Mouse (Mus musculus) MEL (cell line): ENCODE data around the gene Vmn1r6. TPM values are rescaled to one million over a fixed set of nuclear protein-coding genes. Genes with fewer than 3 reads are reported as not detected.

Source experiments
- DNase-seq: peaks from one replicate; pipeline ENCODE4 v3.0.0; 2011; ENCODE audit warnings: low read depth, low spot score
- H3K27ac ChIP-seq: 2 replicates; pipeline ENCODE4 v1.5.1; 2012; ENCODE audit warnings: low read depth, mild to moderate bottlenecking, control low read depth, low read length, moderate library complexity; ENCODE audit not compliant: control insufficient read depth
- H3K27me3 ChIP-seq, 2 experiments: fragments of 150-350 bp in 1 of 2; sonication (generic) in 1 of 2; 2 replicates each; pipeline ENCODE4 v1.6.1; 2012; ENCODE audit warnings: low read length in 2 of 2, mild to moderate bottlenecking in 2 of 2, improper control_type of control experiment in 1 of 2, moderate library complexity in 1 of 2; ENCODE audit not compliant: insufficient read depth in 2 of 2, control insufficient read depth in 1 of 2
- H3K36me3 ChIP-seq, 2 experiments: 2 replicates each; pipeline ENCODE4 v1.6.1; 2012 to 2014; ENCODE audit warnings: low read length in 2 of 2, improper control_type of control experiment in 1 of 2, inconsistent platforms in 1 of 2, mild to moderate bottlenecking in 1 of 2; ENCODE audit not compliant: insufficient read depth in 2 of 2, control insufficient read depth in 1 of 2
- H3K4me1 ChIP-seq, 2 experiments: fragments of 150-350 bp in 1 of 2; sonication (generic) in 1 of 2; 2 replicates each; pipeline ENCODE4 v1.6.1; 2012; ENCODE audit warnings: low read length in 2 of 2, improper control_type of control experiment in 1 of 2, mild to moderate bottlenecking in 1 of 2; ENCODE audit not compliant: insufficient read depth in 2 of 2, control insufficient read depth in 1 of 2
- H3K4me3 ChIP-seq, 2 experiments: fragments of 150-350 bp in 1 of 2; sonication (generic) in 1 of 2; 2 replicates each; pipeline ENCODE4 v1.5.1; 2012; ENCODE audit warnings: low read depth in 2 of 2, low read length in 2 of 2, mild to moderate bottlenecking in 2 of 2, moderate library complexity in 2 of 2, control low read depth in 1 of 2, improper control_type of control experiment in 1 of 2; ENCODE audit not compliant: control insufficient read depth in 1 of 2, insufficient read depth in 1 of 2
- H3K79me2 ChIP-seq: 2 replicates; pipeline ENCODE4 v1.6.1; 2012; ENCODE audit warnings: mild to moderate bottlenecking, low read length, moderate library complexity; ENCODE audit not compliant: control insufficient read depth, poor library complexity, insufficient read depth
- H3K9ac ChIP-seq: 2 replicates; pipeline ENCODE4 v1.6.1; 2012; ENCODE audit warnings: low read depth, mild to moderate bottlenecking, control low read depth, low read length, moderate library complexity; ENCODE audit not compliant: control insufficient read depth, poor library complexity, severe bottlenecking
- H3K9me3 ChIP-seq: fragments of 150-350 bp; sonication (generic); replicated peaks from 2 replicates; pipeline ENCODE4 v1.6.1; 2012; ENCODE audit warnings: mild to moderate bottlenecking, low read length, improper control_type of control experiment, moderate library complexity; ENCODE audit not compliant: insufficient read depth
- HCFC1 ChIP-seq: IDR thresholded peaks from 2 replicates; pipeline ENCODE4 v1.6.1; 2012; ENCODE audit warnings: low read depth, mild to moderate bottlenecking, inconsistent platforms, low read length, improper control_type of control experiment, moderate library complexity
- MAX ChIP-seq: IDR thresholded peaks from 2 replicates; pipeline ENCODE4 v1.6.1; 2011; ENCODE audit warnings: low read length, improper control_type of control experiment
- MEF2A ChIP-seq: IDR thresholded peaks from 2 replicates; pipeline ENCODE4 v1.6.1; 2014; ENCODE audit warnings: low read depth, mild to moderate bottlenecking, inconsistent platforms, low read length, improper control_type of control experiment; ENCODE audit not compliant: poor library complexity, insufficient replicate concordance, severe bottlenecking; ENCODE audit errors: extremely low read depth
- MYC ChIP-seq: IDR thresholded peaks from 2 replicates; pipeline ENCODE4 v1.6.1; 2011; ENCODE audit warnings: low read depth, mild to moderate bottlenecking, low read length, improper control_type of control experiment, moderate library complexity
- POLR2A ChIP-seq, 2 experiments: IDR thresholded peaks; 2 replicates each; pipeline ENCODE4 v1.6.1; 2011 to 2012; ENCODE audit warnings: low read length in 2 of 2, mild to moderate bottlenecking in 2 of 2, control low read depth in 1 of 2, improper control_type of control experiment in 1 of 2, low read depth in 1 of 2, moderate library complexity in 1 of 2; ENCODE audit not compliant: control insufficient read depth in 1 of 2, insufficient read depth in 1 of 2, poor library complexity in 1 of 2
- POLR2AphosphoS2 ChIP-seq: IDR thresholded peaks from 2 replicates; pipeline ENCODE4 v1.6.1; 2011; ENCODE audit warnings: low read length, improper control_type of control experiment
- SIN3A ChIP-seq: IDR thresholded peaks from 2 replicates; pipeline ENCODE4 v1.6.1; 2012; ENCODE audit warnings: low read length, improper control_type of control experiment, inconsistent platforms
- UBTF ChIP-seq: IDR thresholded peaks from 2 replicates; pipeline ENCODE4 v1.6.1; 2012; ENCODE audit warnings: low read depth, mild to moderate bottlenecking, inconsistent platforms, low read length, improper control_type of control experiment, moderate library complexity, borderline replicate concordance; ENCODE audit not compliant: insufficient read depth
- ZNF384 ChIP-seq: IDR thresholded peaks from 2 replicates; pipeline ENCODE4 v1.6.1; 2012; ENCODE audit warnings: low read depth, mild to moderate bottlenecking, inconsistent platforms, low read length, improper control_type of control experiment
- polyA plus RNA-seq, 2 experiments: library from polyadenylated mRNA; stranded (reverse) in 1 of 2; unstranded in 1 of 2; fragments of >175 nt in 1 of 2; fragments of >200 nt in 1 of 2; gene quantifications; 2 replicates each; pipeline versions ENCODE4 v1.2.1 to v1.2.4; 2012; ENCODE audit warnings: low replicate concordance in 2 of 2, low read depth in 1 of 2; ENCODE audit not compliant: insufficient read length in 2 of 2, insufficient read depth in 1 of 2, missing spikeins in 1 of 2
- total RNA-seq: library from RNA; depleted of rRNA; stranded (reverse); fragments of 300-350 nt; gene quantifications from 2 replicates; pipeline ENCODE4 v1.2.3, GENCODE M21; 2012; rRNA removed

The Vmn1r6 gene
- total and polyA plus RNA-seq, 3 experiments: 0.01 TPM; not detected in 2

DNA sequence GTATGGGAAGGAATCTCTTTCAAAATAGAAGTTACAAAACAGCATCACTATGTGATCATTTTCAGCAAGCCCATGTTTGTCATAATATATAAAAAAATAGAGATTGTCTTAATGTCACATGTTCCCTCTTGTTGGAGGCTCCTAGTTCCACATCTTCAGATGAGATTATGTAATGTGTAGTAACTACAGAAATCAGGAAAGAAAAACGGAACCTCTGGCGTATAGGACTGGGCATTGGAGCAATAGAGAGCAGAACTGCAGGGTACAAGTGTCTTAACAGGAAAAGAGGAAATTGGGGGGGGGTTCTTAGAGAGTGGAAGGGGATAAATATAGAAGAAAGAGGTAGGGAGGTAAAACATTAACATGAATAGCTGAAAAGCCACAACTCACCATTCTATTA is 37.6 kb downstream of the Vmn1r6 start:
- no peaks in the 10 kb centered on the region for H3K36me3 ChIP-seq
- no peak overlapping the region for H3K27ac ChIP-seq
- no peak for TF ChIP-seq MAX
- no peak for TF ChIP-seq POLR2A (IDR thresholded peaks at IDR 0.05; ENCODE audit: control insufficient read depth in 1 of 2, insufficient read depth in 1 of 2, low read depth in 1 of 2, low read length in 2 of 2, poor library complexity in 1 of 2)
- TF ChIP-seq SIN3A: no peak
- TF ChIP-seq HCFC1: no peak
- TF ChIP-seq UBTF: no peak
- TF ChIP-seq ZNF384: no peak
- TF ChIP-seq MEF2A: no peak
- no peak for TF ChIP-seq POLR2AphosphoS2
- no peak for TF ChIP-seq MYC
- H3K79me2 ChIP-seq: no peaks in the 10 kb centered on the region
- no peaks in the 10 kb centered on the region for H3K9me3 ChIP-seq
- no peak for DNase-seq
- H3K9ac ChIP-seq: no peak overlapping the region
- no peak overlapping the region for H3K4me3 ChIP-seq
- H3K4me1 ChIP-seq: no peaks in the 10 kb centered on the region
- H3K27me3 ChIP-seq: no peaks in the 10 kb centered on the region

Other genes with a start within 250 kb of the Vmn1r6 start
- 26.0 and 28.2 TPM in 2 replicates for gene Kbtbd2, start 199.4 kb upstream of the Vmn1r6 start, total RNA-seq
- 10 to 100 TPM; 13.2 to 50.7 TPM for gene Kbtbd2, start 199.4 kb upstream of the Vmn1r6 start, polyA plus RNA-seq
- 2.5 and 3.0 TPM in 2 replicates for gene Fkbp9, start 165.2 kb upstream of the Vmn1r6 start, total RNA-seq
- gene Fkbp9, start 165.2 kb upstream of the Vmn1r6 start, polyA plus RNA-seq: 10 to 100 TPM in 1 of 2 experiments, not detected in 1; 19.5 TPM
- gene Nt5c3, start 73.3 kb upstream of the Vmn1r6 start, total RNA-seq: 59.2 and 65.0 TPM in 2 replicates
- gene Nt5c3, start 73.3 kb upstream of the Vmn1r6 start, polyA plus RNA-seq: 10 to 100 TPM in 1 of 2 experiments, not detected in 1; 71.1 TPM
- 0.26 and 0.27 TPM in 2 replicates for gene Vmn1r4, start 73.2 kb upstream of the Vmn1r6 start, total RNA-seq
- under 1 TPM in 1 of 2 experiments, not detected in 1; 0.21 TPM for gene Vmn1r4, start 73.2 kb upstream of the Vmn1r6 start, polyA plus RNA-seq
- gene Vmn1r5, start 27.0 kb upstream of the Vmn1r6 start, total RNA-seq: not detected in 2 replicates
- not detected for gene Vmn1r5, start 27.0 kb upstream of the Vmn1r6 start, polyA plus RNA-seq
- gene Vmn1r7, start 28.1 kb downstream of the Vmn1r6 start, total RNA-seq: not detected in 2 replicates
- gene Vmn1r7, start 28.1 kb downstream of the Vmn1r6 start, polyA plus RNA-seq: not detected
- not detected in 2 replicates for gene Vmn1r8, start 35.0 kb downstream of the Vmn1r6 start, total RNA-seq
- gene Vmn1r8, start 35.0 kb downstream of the Vmn1r6 start, polyA plus RNA-seq: not detected
- not detected in 2 replicates for gene Vmn1r9, start 69.5 kb downstream of the Vmn1r6 start, total RNA-seq
- not detected for gene Vmn1r9, start 69.5 kb downstream of the Vmn1r6 start, polyA plus RNA-seq
- gene Vmn1r10, start 112.2 kb downstream of the Vmn1r6 start, total RNA-seq: not detected in 2 replicates
- gene Vmn1r10, start 112.2 kb downstream of the Vmn1r6 start, polyA plus RNA-seq: not detected
- not detected in 2 replicates for gene Vmn1r11, start 136.2 kb downstream of the Vmn1r6 start, total RNA-seq
- not detected for gene Vmn1r11, start 136.2 kb downstream of the Vmn1r6 start, polyA plus RNA-seq
- not detected in 2 replicates for gene Vmn1r12, start 159.7 kb downstream of the Vmn1r6 start, total RNA-seq
- not detected for gene Vmn1r12, start 159.7 kb downstream of the Vmn1r6 start, polyA plus RNA-seq
- not detected in 2 replicates for gene Vmn1r13, start 206.0 kb downstream of the Vmn1r6 start, total RNA-seq
- gene Vmn1r13, start 206.0 kb downstream of the Vmn1r6 start, polyA plus RNA-seq: under 1 TPM in 1 of 2 experiments, not detected in 1; 0.06 TPM
- not detected in 2 replicates for gene Vmn1r14, start 234.4 kb downstream of the Vmn1r6 start, total RNA-seq
- gene Vmn1r14, start 234.4 kb downstream of the Vmn1r6 start, polyA plus RNA-seq: not detected